Mouse (Mus musculus) MEL (cell line): Measurements from ENCODE around the gene Tada2a. TPM values are rescaled to one million over a fixed set of nuclear protein-coding genes. Genes with fewer than 3 reads are reported as not detected.

Experiments used
- DNase-seq: peaks from one replicate; pipeline ENCODE4 v3.0.0; 2011; ENCODE audit warnings: low read depth, low spot score
- H3K27ac ChIP-seq: 2 replicates; pipeline ENCODE4 v1.5.1; 2012; ENCODE audit warnings: low read depth, mild to moderate bottlenecking, control low read depth, low read length, moderate library complexity; ENCODE audit not compliant: control insufficient read depth
- H3K27me3 ChIP-seq, 2 experiments: fragments of 150-350 bp in 1 of 2; sonication (generic) in 1 of 2; 2 replicates each; pipeline ENCODE4 v1.6.1; 2012; ENCODE audit warnings: low read length in 2 of 2, mild to moderate bottlenecking in 2 of 2, improper control_type of control experiment in 1 of 2, moderate library complexity in 1 of 2; ENCODE audit not compliant: insufficient read depth in 2 of 2, control insufficient read depth in 1 of 2
- H3K36me3 ChIP-seq, 2 experiments: 2 replicates each; pipeline ENCODE4 v1.6.1; 2012 to 2014; ENCODE audit warnings: low read length in 2 of 2, improper control_type of control experiment in 1 of 2, inconsistent platforms in 1 of 2, mild to moderate bottlenecking in 1 of 2; ENCODE audit not compliant: insufficient read depth in 2 of 2, control insufficient read depth in 1 of 2
- H3K4me1 ChIP-seq, 2 experiments: fragments of 150-350 bp in 1 of 2; sonication (generic) in 1 of 2; 2 replicates each; pipeline ENCODE4 v1.6.1; 2012; ENCODE audit warnings: low read length in 2 of 2, improper control_type of control experiment in 1 of 2, mild to moderate bottlenecking in 1 of 2; ENCODE audit not compliant: insufficient read depth in 2 of 2, control insufficient read depth in 1 of 2
- H3K4me3 ChIP-seq, 2 experiments: fragments of 150-350 bp in 1 of 2; sonication (generic) in 1 of 2; 2 replicates each; pipeline ENCODE4 v1.5.1; 2012; ENCODE audit warnings: low read depth in 2 of 2, low read length in 2 of 2, mild to moderate bottlenecking in 2 of 2, moderate library complexity in 2 of 2, control low read depth in 1 of 2, improper control_type of control experiment in 1 of 2; ENCODE audit not compliant: control insufficient read depth in 1 of 2, insufficient read depth in 1 of 2
- H3K79me2 ChIP-seq: 2 replicates; pipeline ENCODE4 v1.6.1; 2012; ENCODE audit warnings: mild to moderate bottlenecking, low read length, moderate library complexity; ENCODE audit not compliant: control insufficient read depth, poor library complexity, insufficient read depth
- H3K9ac ChIP-seq: 2 replicates; pipeline ENCODE4 v1.6.1; 2012; ENCODE audit warnings: low read depth, mild to moderate bottlenecking, control low read depth, low read length, moderate library complexity; ENCODE audit not compliant: control insufficient read depth, poor library complexity, severe bottlenecking
- H3K9me3 ChIP-seq: fragments of 150-350 bp; sonication (generic); replicated peaks from 2 replicates; pipeline ENCODE4 v1.6.1; 2012; ENCODE audit warnings: mild to moderate bottlenecking, low read length, improper control_type of control experiment, moderate library complexity; ENCODE audit not compliant: insufficient read depth
- CTCF ChIP-seq, 3 experiments: IDR thresholded peaks in 2 of 3; conservative IDR thresholded peaks in 1 of 3; 2 replicates each; pipeline ENCODE4 v1.5.1; 2011 to 2012; ENCODE audit warnings: low read length in 3 of 3, low read depth in 2 of 3, mild to moderate bottlenecking in 2 of 3, improper control_type of control experiment in 1 of 3, inconsistent platforms in 1 of 3, mixed read lengths in 1 of 3, moderate library complexity in 1 of 3; ENCODE audit not compliant: control insufficient read depth in 1 of 3, insufficient read depth in 1 of 3, poor library complexity in 1 of 3, severe bottlenecking in 1 of 3
- ELF1 ChIP-seq: IDR thresholded peaks from 2 replicates; pipeline ENCODE4 v1.6.1; 2014; ENCODE audit warnings: low read depth, mild to moderate bottlenecking, inconsistent platforms, low read length, improper control_type of control experiment, moderate library complexity
- JUND ChIP-seq: IDR thresholded peaks from 2 replicates; pipeline ENCODE4 v1.6.1; 2011; ENCODE audit warnings: low read depth, mild to moderate bottlenecking, improper control_type of control experiment, low read length
- MAZ ChIP-seq: IDR thresholded peaks from 2 replicates; pipeline ENCODE4 v1.6.1; 2012; ENCODE audit warnings: low read depth, mild to moderate bottlenecking, inconsistent platforms, low read length, improper control_type of control experiment
- MEF2A ChIP-seq: IDR thresholded peaks from 2 replicates; pipeline ENCODE4 v1.6.1; 2014; ENCODE audit warnings: low read depth, mild to moderate bottlenecking, inconsistent platforms, low read length, improper control_type of control experiment; ENCODE audit not compliant: poor library complexity, insufficient replicate concordance, severe bottlenecking; ENCODE audit errors: extremely low read depth
- MYB ChIP-seq: IDR thresholded peaks from 2 replicates; pipeline ENCODE4 v1.6.1; 2011; ENCODE audit warnings: mild to moderate bottlenecking, low read depth, low read length, improper control_type of control experiment
- POLR2AphosphoS5 ChIP-seq: IDR thresholded peaks from 2 replicates; pipeline ENCODE4 v1.6.1; 2012; ENCODE audit warnings: low read depth, borderline replicate concordance, mild to moderate bottlenecking, inconsistent platforms, low read length, moderate library complexity, mixed read lengths
- RCOR1 ChIP-seq: IDR thresholded peaks from 2 replicates; pipeline ENCODE4 v1.6.1; 2012; ENCODE audit warnings: low read depth, mild to moderate bottlenecking, inconsistent platforms, low read length, improper control_type of control experiment
- TAL1 ChIP-seq: IDR thresholded peaks from 2 replicates; pipeline ENCODE4 v1.6.1; 2012; ENCODE audit warnings: mild to moderate bottlenecking, inconsistent platforms, low read length, moderate library complexity, mixed read lengths
- TBP ChIP-seq: IDR thresholded peaks from 2 replicates; pipeline ENCODE4 v1.8.0; 2011; ENCODE audit warnings: low read depth, low read length, improper control_type of control experiment
- USF2 ChIP-seq, 2 experiments: IDR thresholded peaks; 2 replicates each; pipeline ENCODE4 v1.6.1; 2011 to 2012; ENCODE audit warnings: improper control_type of control experiment in 2 of 2, low read length in 2 of 2, borderline replicate concordance in 1 of 2, inconsistent platforms in 1 of 2, low read depth in 1 of 2, mild to moderate bottlenecking in 1 of 2; ENCODE audit not compliant: insufficient read depth in 1 of 2
- ZKSCAN1 ChIP-seq: IDR thresholded peaks from 2 replicates; pipeline ENCODE4 v1.6.1; 2012; ENCODE audit warnings: low read depth, mild to moderate bottlenecking, inconsistent platforms, low read length, improper control_type of control experiment, moderate library complexity
- ZMIZ1 ChIP-seq: IDR thresholded peaks from 2 replicates; pipeline ENCODE4 v1.6.1; 2012; ENCODE audit warnings: low read depth, mild to moderate bottlenecking, inconsistent platforms, low read length, improper control_type of control experiment, moderate library complexity
- polyA plus RNA-seq, 2 experiments: library from polyadenylated mRNA; stranded (reverse) in 1 of 2; unstranded in 1 of 2; fragments of >175 nt in 1 of 2; fragments of >200 nt in 1 of 2; gene quantifications; 2 replicates each; pipeline versions ENCODE4 v1.2.1 to v1.2.4; 2012; ENCODE audit warnings: low replicate concordance in 2 of 2, low read depth in 1 of 2; ENCODE audit not compliant: insufficient read length in 2 of 2, insufficient read depth in 1 of 2, missing spikeins in 1 of 2
- total RNA-seq: library from RNA; depleted of rRNA; stranded (reverse); fragments of 300-350 nt; gene quantifications from 2 replicates; pipeline ENCODE4 v1.2.3, GENCODE M21; 2012

The Tada2a gene
- total and polyA plus RNA-seq, 3 experiments: 35.9 to 37.8 TPM; not detected in 1

DNA sequence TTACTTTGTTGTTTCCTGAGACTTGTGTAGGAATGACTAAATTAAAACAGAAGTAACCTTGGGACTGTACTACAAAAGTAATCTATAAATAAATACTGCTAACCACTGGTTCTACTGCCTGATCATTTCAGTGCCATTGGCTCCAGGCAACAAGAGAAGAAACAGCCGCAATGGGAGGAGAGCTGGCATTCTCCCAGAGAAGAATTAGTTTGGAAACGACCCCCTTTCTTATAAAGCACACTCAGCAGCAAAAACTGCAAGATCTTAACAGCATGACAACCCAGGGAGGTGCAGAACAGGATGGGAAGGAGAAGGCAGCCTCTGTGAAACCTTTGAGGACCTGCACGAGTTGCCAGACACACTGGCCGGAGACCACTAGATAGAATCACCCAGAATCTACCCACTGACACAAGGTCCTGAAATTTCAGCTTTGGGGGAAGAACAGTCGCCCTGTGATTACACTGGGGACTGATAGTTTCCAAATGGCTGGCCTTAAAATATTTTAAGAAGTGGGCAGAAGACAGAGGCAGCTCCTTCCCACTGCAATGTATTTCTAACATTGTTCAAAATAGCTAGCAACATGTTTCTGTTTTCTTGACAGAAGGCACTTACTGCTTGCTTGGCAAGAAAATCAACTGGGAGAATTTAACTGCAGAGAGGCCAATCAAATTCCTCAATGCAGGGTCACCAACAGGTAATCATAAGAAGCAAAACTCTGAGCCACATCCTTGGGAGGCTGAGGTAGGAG lies 32.0 kb downstream of the Tada2a start:
- peaks cover 0 to 16% of the 10 kb centered on the region in 2 experiments; a peak in 2 of 4 replicates for H3K36me3 ChIP-seq

DNA sequence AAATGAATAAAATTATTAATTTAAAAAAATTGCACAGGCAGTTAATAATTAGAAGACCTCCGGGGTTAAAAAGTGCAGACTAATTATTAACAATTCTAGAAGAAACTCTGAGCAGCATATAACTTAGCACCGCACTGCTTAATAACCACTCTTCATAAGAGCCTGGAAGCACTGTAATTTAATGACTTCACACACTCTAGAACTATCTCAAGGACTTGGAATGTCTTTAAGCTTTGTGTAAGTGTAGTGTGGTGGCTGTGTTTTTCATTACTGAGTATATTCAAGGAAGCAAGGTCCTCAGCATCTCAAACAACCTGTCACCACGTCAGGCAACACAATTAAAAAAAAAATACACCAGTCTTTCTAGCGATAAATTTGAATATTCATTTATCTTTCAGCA lies 34.3 kb downstream of the Tada2a start:
- no peak for DNase-seq
- H3K9me3 ChIP-seq: no peaks in the 10 kb centered on the region
- H3K79me2 ChIP-seq: no peaks in the 10 kb centered on the region
- no peaks in the 10 kb centered on the region for H3K27me3 ChIP-seq
- peaks cover 0 to 25% of the 10 kb centered on the region in 2 experiments; a peak in 2 of 4 replicates for H3K36me3 ChIP-seq
- H3K4me3 ChIP-seq: no peak overlapping the region
- no peak for TF ChIP-seq USF2 (IDR thresholded peaks at IDR 0.05; ENCODE audit: borderline replicate concordance in 1 of 2, insufficient read depth in 1 of 2, low read depth in 1 of 2, low read length in 2 of 2)
- TF ChIP-seq ZKSCAN1: no peak
- TF ChIP-seq MYB: no peak
- TF ChIP-seq ZMIZ1: no peak
- H3K4me1 ChIP-seq: no peaks in the 10 kb centered on the region
- no peak overlapping the region for H3K27ac ChIP-seq
- H3K9ac ChIP-seq: no peak overlapping the region

More for the DNA sequence above, 32.0 kb downstream of the Tada2a start:
- Histone ChIP-seq H3K4me1 (no peaks in the 10 kb centered on the region), H3K79me2 (no peaks in the 10 kb centered on the region), H3K27me3 (no peaks in the 10 kb centered on the region), H3K9me3 (no peaks in the 10 kb centered on the region), H3K9ac (no peak overlapping the region), H3K27ac (no peak overlapping the region), H3K4me3 (no peak overlapping the region)
- DNase-seq: no peak
- TF ChIP-seq CTCF (IDR thresholded peaks at IDR 0.05 in 2 of 3, conservative IDR thresholded peaks at IDR 0.05 in 1 of 3; ENCODE audit: control insufficient read depth in 1 of 3, insufficient read depth in 1 of 3, low read depth in 2 of 3, low read length in 3 of 3, poor library complexity in 1 of 3, severe bottlenecking in 1 of 3) (no peak), JUND (no peak), RCOR1 (no peak), POLR2AphosphoS5 (no peak), TAL1 (no peak), MEF2A (no peak), TBP (no peak), MAZ (no peak)

DNA sequence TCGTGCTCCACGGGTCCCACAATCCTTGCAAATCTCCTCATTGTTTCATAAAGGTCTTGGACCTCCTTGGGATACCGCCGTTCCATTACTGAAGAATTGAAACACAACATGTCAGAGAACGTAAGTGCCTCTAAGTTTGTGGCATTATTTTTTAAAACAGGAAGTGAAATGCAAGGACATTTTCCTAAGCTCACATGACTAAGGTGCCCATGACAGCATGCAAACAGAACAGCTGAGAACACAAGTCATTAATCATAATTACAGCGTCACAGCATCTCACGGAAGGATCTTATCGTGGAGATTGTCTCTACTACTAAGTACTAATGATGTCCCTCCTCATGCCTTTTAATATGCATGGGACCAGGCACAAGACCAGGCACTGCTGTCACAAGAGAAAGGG lies 38.8 kb downstream of the Tada2a start:
- Histone ChIP-seq H3K9ac (no peak overlapping the region), H3K4me1 (no peaks in the 10 kb centered on the region), H3K27ac (no peak overlapping the region), H3K79me2 (no peaks in the 10 kb centered on the region), H3K27me3 (no peaks in the 10 kb centered on the region), H3K36me3 (peaks cover 0 to 20% of the 10 kb centered on the region in 2 experiments; a peak in 2 of 4 replicates), H3K4me3 (no peak overlapping the region), H3K9me3 (no peaks in the 10 kb centered on the region)
- TF ChIP-seq ELF1: no peak
- no peak for TF ChIP-seq MYB
- TF ChIP-seq ZKSCAN1: no peak
- no peak for TF ChIP-seq CTCF (IDR thresholded peaks at IDR 0.05 in 2 of 3, conservative IDR thresholded peaks at IDR 0.05 in 1 of 3; ENCODE audit: control insufficient read depth in 1 of 3, insufficient read depth in 1 of 3, low read depth in 2 of 3, low read length in 3 of 3, poor library complexity in 1 of 3, severe bottlenecking in 1 of 3)
- DNase-seq: no peak
